Mouse (Mus musculus): ENCODE data around the gene Zbtb38. TPM values are rescaled to one million over a fixed set of nuclear protein-coding genes. Genes with fewer than 3 reads are reported as not detected.

The Zbtb38 gene
- polyA plus RNA-seq (2016; fragmentation: Nextera tagmentation; extraction: Ambion mirVana): 8.1 and 10.6 TPM in 2 replicates

DNA sequence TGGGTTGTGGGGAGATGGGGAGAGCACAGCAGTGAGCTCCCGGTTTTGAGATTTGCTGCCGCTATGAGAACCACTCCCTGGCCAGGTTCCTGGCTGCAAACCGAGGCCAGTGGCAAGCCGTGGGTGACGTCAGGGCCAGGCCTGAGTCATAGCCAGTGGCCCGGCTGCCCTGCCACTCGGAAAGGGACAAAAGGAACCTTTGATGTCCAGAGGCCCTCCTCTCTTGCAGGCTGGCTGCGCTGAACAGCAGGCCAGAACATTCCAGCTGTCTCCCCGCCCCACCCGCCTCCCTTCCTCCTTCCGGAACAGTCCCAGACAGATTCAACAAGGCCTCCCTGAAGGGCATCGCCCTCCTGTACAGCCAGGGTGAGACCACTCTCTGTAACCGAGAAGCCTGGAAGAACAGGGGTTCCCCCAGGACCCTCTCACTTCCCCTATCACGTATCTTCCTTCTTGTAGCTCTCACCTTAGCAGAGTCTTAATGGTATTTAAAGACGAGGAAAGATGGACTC, at the start of gene Zbtb38:
Gene Zbtb38, minus strand, starts transcription at position 229 of the 512 bp plus-strand sequence.
- Histone ChIP-seq H3K4me1 (peaks cover 10% of the 10 kb centered on the region), H3K27me3 (ENCODE audit: low read depth, poor library complexity, severe bottlenecking) (no peaks in the 10 kb centered on the region; the same call in 1 of the 2 replicates), H3K9me3 (replicated peaks) (no peaks in the 10 kb centered on the region), H3K4me3 (no peak within 1 kb of the TSS), H3K36me3 (no peaks in the 10 kb centered on the region), H3K27ac (replicated peaks) (peak within 1 kb of the TSS; percentile 69)
- 59% methylated on average over 15 of the region's 15 CpGs for WGBS
- peak; percentile 45 for DNase-seq (ENCODE audit: low spot score)

DNA sequence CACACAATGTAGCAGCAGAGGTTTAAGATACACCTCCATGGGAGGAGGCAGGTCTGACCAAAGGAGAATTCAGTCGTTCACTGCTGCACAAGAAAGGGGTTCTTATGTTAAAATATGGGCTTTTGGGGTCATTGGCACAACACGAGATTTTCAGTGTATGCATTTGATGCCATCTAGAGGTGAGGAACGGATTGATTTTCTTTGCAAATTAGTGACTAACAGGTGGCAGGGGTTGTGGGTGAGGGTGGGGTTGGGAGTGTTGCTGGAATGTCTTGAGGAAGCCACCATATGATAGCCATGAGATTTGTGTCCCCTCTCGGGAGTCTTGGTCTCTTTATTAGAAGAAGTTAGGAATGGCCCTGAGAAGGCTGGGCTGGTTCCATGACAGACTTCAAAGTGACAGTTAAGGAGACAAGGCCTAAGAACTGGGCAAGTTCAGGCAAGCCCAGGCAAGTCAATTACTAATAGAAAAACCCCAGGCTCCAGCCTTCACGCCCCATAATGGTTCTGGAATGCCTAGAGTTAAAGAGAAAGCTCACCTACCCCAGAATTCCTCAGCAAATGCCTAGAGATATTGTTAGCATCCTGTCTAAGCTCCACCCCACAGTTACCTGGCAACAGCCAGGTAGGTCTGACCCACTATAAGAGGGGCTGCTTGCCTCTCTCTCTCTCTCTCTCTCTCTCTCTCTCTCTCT, 47.6 kb upstream of the Zbtb38 start:
- no peak for DNase-seq (ENCODE audit: low spot score)

GRCm38 (mm10) chr9:96797311-96797710, 44.7 kb upstream of the Zbtb38 start:
- no peak overlapping the region for H3K4me3 ChIP-seq
- H3K4me1 ChIP-seq: peaks cover 15% of the 10 kb centered on the region
- no peak overlapping the region for H3K27ac ChIP-seq (replicated peaks)
- no peaks in the 10 kb centered on the region for H3K27me3 ChIP-seq (ENCODE audit: low read depth, poor library complexity, severe bottlenecking)
- WGBS: 93% methylated on average over 3 of the region's 3 CpGs
- H3K9me3 ChIP-seq (replicated peaks): no peaks in the 10 kb centered on the region
- H3K36me3 ChIP-seq: no peaks in the 10 kb centered on the region
- no peak for DNase-seq (ENCODE audit: low spot score)

More for the DNA sequence above, 47.6 kb upstream of the Zbtb38 start:
- 50% methylated on average over 5 of the region's 5 CpGs for WGBS
- Histone ChIP-seq H3K4me1 (peaks cover 11% of the 10 kb centered on the region), H3K9me3 (replicated peaks) (no peaks in the 10 kb centered on the region), H3K27me3 (ENCODE audit: low read depth, poor library complexity, severe bottlenecking) (no peaks in the 10 kb centered on the region), H3K27ac (replicated peaks) (no peak overlapping the region), H3K36me3 (no peaks in the 10 kb centered on the region), H3K4me3 (no peak overlapping the region)

- 19% methylated on average over 10 of the region's 10 CpGs for whole genome bisulfite sequencing
- H3K36me3 ChIP-seq: no peaks in the 10 kb centered on the region
- peak overlapping the region; percentile 48 for H3K4me3 ChIP-seq
- no peaks in the 10 kb centered on the region for H3K9me3 ChIP-seq (replicated peaks)
- H3K4me1 ChIP-seq: peaks cover 15% of the 10 kb centered on the region
- peak overlapping the region; percentile 82 for H3K27ac ChIP-seq (replicated peaks)
- H3K27me3 ChIP-seq (ENCODE audit: low read depth, poor library complexity, severe bottlenecking): no peaks in the 10 kb centered on the region
- peak; percentile 56 for DNase-seq (ENCODE audit: low spot score)
These were observed 42.8 kb upstream of the Zbtb38 start for GRCm38 (mm10) chr9:96795399-96795928.

- WGBS: 89% methylated on average over 2 of the region's 2 CpGs
- Histone ChIP-seq H3K27ac (replicated peaks) (no peak overlapping the region), H3K27me3 (ENCODE audit: low read depth, poor library complexity, severe bottlenecking) (no peaks in the 10 kb centered on the region), H3K4me1 (peaks cover 10% of the 10 kb centered on the region), H3K9me3 (replicated peaks) (no peaks in the 10 kb centered on the region), H3K4me3 (no peak overlapping the region), H3K36me3 (no peaks in the 10 kb centered on the region)
- no peak for DNase-seq (ENCODE audit: low spot score)
These were observed 42.0 kb upstream of the Zbtb38 start for GRCm38 (mm10) chr9:96794601-96795000.

DNA sequence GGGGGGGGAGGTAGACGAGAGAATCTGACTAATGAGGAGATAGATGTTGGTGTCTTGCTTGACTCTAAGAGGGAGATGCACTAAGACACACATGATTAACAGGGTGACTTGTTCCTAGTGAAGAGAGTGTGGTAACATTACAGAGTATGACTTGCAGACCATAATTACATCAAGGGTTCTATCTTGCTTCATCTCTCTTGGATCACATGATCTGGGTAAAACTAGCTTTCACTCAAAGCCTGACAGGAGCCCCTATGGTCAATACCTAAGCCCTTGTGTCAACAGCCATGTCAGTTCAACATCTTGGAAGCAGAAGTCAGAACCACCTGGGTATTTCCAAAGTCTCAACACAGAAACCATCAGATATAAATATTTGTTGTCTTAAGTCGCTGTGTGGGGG, 39.9 kb upstream of the Zbtb38 start:
- Histone ChIP-seq H3K4me1 (peaks cover 10% of the 10 kb centered on the region), H3K27me3 (ENCODE audit: low read depth, poor library complexity, severe bottlenecking) (no peaks in the 10 kb centered on the region), H3K27ac (replicated peaks) (no peak overlapping the region), H3K9me3 (replicated peaks) (no peaks in the 10 kb centered on the region), H3K36me3 (no peaks in the 10 kb centered on the region), H3K4me3 (no peak overlapping the region)
- WGBS: 86% methylated on average over 2 of the region's 2 CpGs
- DNase-seq (ENCODE audit: low spot score): no peak

GRCm38 (mm10) chr9:96790389-96791007, 37.9 kb upstream of the Zbtb38 start:
- WGBS: 55% methylated on average over 4 of the region's 4 CpGs
- peaks cover 6% of the 10 kb centered on the region for H3K4me1 ChIP-seq
- H3K9me3 ChIP-seq (replicated peaks): no peaks in the 10 kb centered on the region
- no peaks in the 10 kb centered on the region for H3K36me3 ChIP-seq
- H3K27ac ChIP-seq (replicated peaks): no peak overlapping the region
- no peak for DNase-seq (ENCODE audit: low spot score)
- no peak overlapping the region for H3K4me3 ChIP-seq
- no peaks in the 10 kb centered on the region for H3K27me3 ChIP-seq (ENCODE audit: low read depth, poor library complexity, severe bottlenecking)

DNA sequence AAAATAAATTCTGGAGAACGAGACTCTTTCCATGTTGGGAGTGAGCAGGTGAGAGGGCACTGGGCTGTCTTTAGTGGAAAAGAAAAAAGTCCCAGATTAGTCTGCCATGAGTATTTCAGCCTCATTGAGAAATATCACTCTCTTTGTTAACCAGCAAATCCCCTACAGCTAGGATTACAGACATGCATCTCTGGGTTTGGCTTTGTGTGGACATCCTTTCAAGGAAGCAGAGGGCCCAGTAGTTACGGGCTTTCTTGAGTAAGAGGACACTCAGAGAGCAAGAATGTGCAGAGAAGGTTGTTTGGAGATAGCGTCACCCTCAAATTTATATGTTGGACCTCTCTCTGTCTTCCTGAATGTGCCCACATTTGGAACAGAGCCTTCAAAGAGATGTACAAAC, 37.3 kb upstream of the Zbtb38 start:
- no peaks in the 10 kb centered on the region for H3K4me1 ChIP-seq
- no peaks in the 10 kb centered on the region for H3K36me3 ChIP-seq
- H3K27ac ChIP-seq (replicated peaks): no peak overlapping the region
- no peak overlapping the region for H3K4me3 ChIP-seq
- no peaks in the 10 kb centered on the region for H3K9me3 ChIP-seq (replicated peaks)
- DNase-seq (ENCODE audit: low spot score): no peak
- no peaks in the 10 kb centered on the region for H3K27me3 ChIP-seq (ENCODE audit: low read depth, poor library complexity, severe bottlenecking)
- 70% methylated on average over 3 of the region's 3 CpGs for WGBS

DNA sequence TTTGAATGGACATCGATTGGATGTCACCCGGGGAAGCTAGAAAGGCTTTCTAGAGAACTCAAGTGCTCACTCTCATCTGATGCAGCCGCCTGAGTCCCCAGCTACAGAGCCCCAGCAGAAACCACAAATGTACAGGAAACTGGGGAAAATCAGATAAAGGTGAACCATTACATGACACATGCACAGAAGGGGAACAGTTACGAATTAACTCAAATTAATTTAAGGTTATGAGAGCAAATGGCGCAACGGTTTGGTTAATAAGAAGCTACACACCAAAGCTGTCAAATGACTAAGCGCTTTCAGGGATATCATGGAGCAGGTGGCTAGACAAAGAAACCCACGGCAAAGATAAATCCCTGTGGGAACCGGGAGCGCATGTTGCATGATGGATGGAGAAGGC, 35.2 kb upstream of the Zbtb38 start:
- DNase-seq (ENCODE audit: low spot score): no peak

DNA sequence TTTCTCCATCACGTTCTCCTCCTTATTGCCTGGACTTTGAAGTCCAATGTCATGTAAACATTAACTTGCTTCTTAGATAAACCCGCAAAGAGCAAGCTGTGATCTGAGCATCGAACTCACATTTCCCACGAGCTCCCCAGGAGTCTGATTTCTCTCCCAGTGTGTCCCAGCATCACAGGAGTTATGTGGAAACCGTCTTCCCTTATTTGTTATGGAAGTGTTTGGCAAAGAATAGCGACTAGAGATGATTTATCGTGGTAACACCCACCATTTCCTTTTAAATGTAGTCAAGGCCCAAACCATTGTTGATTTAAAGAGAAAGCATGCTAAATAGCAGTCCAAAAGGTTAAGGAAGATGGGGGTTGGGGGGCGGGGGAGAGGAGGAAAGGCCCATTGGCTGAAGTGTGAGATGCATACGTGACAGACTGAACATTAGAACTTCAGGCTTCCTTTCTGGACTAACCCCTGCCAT, 33.3 kb upstream of the Zbtb38 start:
- 75% methylated on average over 9 of the region's 9 CpGs for WGBS
- no peak for DNase-seq (ENCODE audit: low spot score)

More for the DNA sequence above, 35.2 kb upstream of the Zbtb38 start:
- 0 out of 2 replicates have a peak, but pooled peaks cover 5% of the 10 kb centered on the region for H3K4me1 ChIP-seq
- H3K27me3 ChIP-seq (ENCODE audit: low read depth, poor library complexity, severe bottlenecking): no peaks in the 10 kb centered on the region
- H3K27ac ChIP-seq (replicated peaks): no peak overlapping the region
- 94% methylated on average over 10 of the region's 10 CpGs for WGBS
- no peaks in the 10 kb centered on the region for H3K36me3 ChIP-seq
- no peaks in the 10 kb centered on the region for H3K9me3 ChIP-seq (replicated peaks)
- H3K4me3 ChIP-seq: no peak overlapping the region

GRCm38 (mm10) chr9:96785187-96785586, 32.6 kb upstream of the Zbtb38 start:
- 84% methylated on average over 3 of the region's 3 CpGs for WGBS
- H3K36me3 ChIP-seq: no peaks in the 10 kb centered on the region
- no peak overlapping the region for H3K4me3 ChIP-seq
- H3K27me3 ChIP-seq (ENCODE audit: low read depth, poor library complexity, severe bottlenecking): no peaks in the 10 kb centered on the region
- H3K9me3 ChIP-seq (replicated peaks): no peaks in the 10 kb centered on the region
- H3K4me1 ChIP-seq: 0 out of 2 replicates have a peak, but pooled peaks cover 5% of the 10 kb centered on the region
- no peak overlapping the region for H3K27ac ChIP-seq (replicated peaks)
- DNase-seq (ENCODE audit: low spot score): no peak

More for the DNA sequence above, 33.3 kb upstream of the Zbtb38 start:
- no peak overlapping the region for H3K4me3 ChIP-seq
- H3K27ac ChIP-seq (replicated peaks): no peak overlapping the region
- H3K4me1 ChIP-seq: 0 out of 2 replicates have a peak, but pooled peaks cover 5% of the 10 kb centered on the region
- no peaks in the 10 kb centered on the region for H3K9me3 ChIP-seq (replicated peaks)
- no peaks in the 10 kb centered on the region for H3K27me3 ChIP-seq (ENCODE audit: low read depth, poor library complexity, severe bottlenecking)
- no peaks in the 10 kb centered on the region for H3K36me3 ChIP-seq

DNA sequence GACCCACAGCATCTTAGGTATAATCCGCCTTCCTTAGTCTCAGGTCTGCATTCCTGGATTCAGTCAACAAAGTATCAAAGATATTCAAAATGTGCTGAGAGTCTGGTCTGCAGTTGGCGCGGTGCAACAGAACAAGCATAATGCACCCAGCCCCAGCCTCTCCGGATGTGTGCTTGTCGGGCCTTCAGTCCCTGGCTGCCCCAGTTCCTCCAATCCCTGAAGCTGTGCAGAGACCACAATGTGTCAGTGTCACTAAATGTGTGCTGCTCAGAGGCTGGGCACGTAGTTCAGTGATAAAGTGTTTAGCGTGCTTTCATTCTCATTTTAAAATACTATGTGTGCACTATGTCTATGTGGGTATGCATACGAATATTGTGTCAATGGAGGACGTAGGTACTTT, 31.0 kb upstream of the Zbtb38 start:
- WGBS: 89% methylated on average over 9 of the region's 9 CpGs
- Histone ChIP-seq H3K4me3 (no peak overlapping the region), H3K36me3 (no peaks in the 10 kb centered on the region), H3K4me1 (0 out of 2 replicates have a peak, but pooled peaks cover 5% of the 10 kb centered on the region), H3K9me3 (replicated peaks) (no peaks in the 10 kb centered on the region), H3K27ac (replicated peaks) (no peak overlapping the region), H3K27me3 (ENCODE audit: low read depth, poor library complexity, severe bottlenecking) (no peaks in the 10 kb centered on the region)
- no peak for DNase-seq (ENCODE audit: low spot score)

- DNase-seq (ENCODE audit: low spot score): no peak
- H3K4me3 ChIP-seq: no peak overlapping the region
- H3K9me3 ChIP-seq (replicated peaks): no peaks in the 10 kb centered on the region
- no peaks in the 10 kb centered on the region for H3K36me3 ChIP-seq
- 0 out of 2 replicates have a peak, but pooled peaks cover 5% of the 10 kb centered on the region for H3K4me1 ChIP-seq
- no peak overlapping the region for H3K27ac ChIP-seq (replicated peaks)
- WGBS: 74% methylated on average over 5 of the region's 5 CpGs
- H3K27me3 ChIP-seq (ENCODE audit: low read depth, poor library complexity, severe bottlenecking): no peaks in the 10 kb centered on the region
These were observed 30.6 kb upstream of the Zbtb38 start for GRCm38 (mm10) chr9:96783258-96783657.

All from midbrain, embryonic 10.5 days (tissue).